Mouse (Mus musculus) adrenal gland, adult (tissue): ENCODE results near the gene Efnb2.
A peak's percentile ranks its signal among the peaks of the same experiment; 100 is the strongest.

Experiments
- DNase-seq, 2 experiments: peaks; one replicate each; pipeline ENCODE4 v3.0.0; 2022 to 2023; ENCODE audit warnings: low spot score in 1 of 2; ENCODE audit not compliant: inconsistent age in 2 of 2

Efnb2 gene

GRCm38 (mm10) chr8:8656578-8657441, 4.2 kb downstream of the Efnb2 start:
- DNase-seq = no peak

- no peak for DNase-seq
Observed at GRCm38 (mm10) chr8:8655346-8656340, 5.4 kb downstream of the Efnb2 start.

GRCm38 (mm10) chr8:8653906-8654489, 7.0 kb downstream of the Efnb2 start:
- no peak for DNase-seq

- no peak for DNase-seq
Observed at GRCm38 (mm10) chr8:8653343-8653742, 7.7 kb downstream of the Efnb2 start.

GRCm38 (mm10) chr8:8652388-8652787, 8.7 kb downstream of the Efnb2 start:
- no peak for DNase-seq

GRCm38 (mm10) chr8:8649944-8650343, 11.1 kb downstream of the Efnb2 start:
- DNase-seq = no peak

GRCm38 (mm10) chr8:8649536-8649935, 11.5 kb downstream of the Efnb2 start:
- no peak for DNase-seq

GRCm38 (mm10) chr8:8648686-8649085, 12.4 kb downstream of the Efnb2 start:
- no peak for DNase-seq

GRCm38 (mm10) chr8:8647824-8648223, 13.2 kb downstream of the Efnb2 start:
- no peak for DNase-seq

- no peak for DNase-seq
Observed at GRCm38 (mm10) chr8:8647319-8647718, 13.7 kb downstream of the Efnb2 start.

GRCm38 (mm10) chr8:8644160-8644915, 16.7 kb downstream of the Efnb2 start:
- no peak for DNase-seq

- DNase-seq = no peak
Observed at GRCm38 (mm10) chr8:8640264-8640588, 20.8 kb downstream of the Efnb2 start.

- no peak for DNase-seq
Observed at GRCm38 (mm10) chr8:8639569-8640263, 21.3 kb downstream of the Efnb2 start.

GRCm38 (mm10) chr8:8631394-8631793, 29.6 kb downstream of the Efnb2 start:
- no peak for DNase-seq

GRCm38 (mm10) chr8:8624017-8624416, 37.0 kb downstream of the Efnb2 start:
- DNase-seq = no peak

GRCm38 (mm10) chr8:8623486-8623885, 37.6 kb downstream of the Efnb2 start:
- DNase-seq = peak in 1 of 2 experiments; percentile 36

- no peak for DNase-seq
Observed at GRCm38 (mm10) chr8:8622476-8622875, 38.6 kb downstream of the Efnb2 start.

GRCm38 (mm10) chr8:8622031-8622430, 39.0 kb downstream of the Efnb2 start:
- no peak for DNase-seq

- DNase-seq = no peak
Observed at GRCm38 (mm10) chr8:8621236-8621917, 39.7 kb downstream of the Efnb2 start.

- DNase-seq = no peak
Observed at GRCm38 (mm10) chr8:8620536-8620935, 40.5 kb downstream of the Efnb2 start.
